Mouse (Mus musculus) cerebellum, adult 2 months (tissue): ENCODE results near the gene C1galt1.

Source experiments
- CTCF ChIP-seq: fragments of 200-500 bp; IDR thresholded peaks from 2 replicates; pipeline ENCODE4 v1.5.1; 2011; ENCODE audit warnings: low read depth, mild to moderate bottlenecking, control low read depth, low read length, moderate library complexity, borderline replicate concordance; ENCODE audit not compliant: insufficient read depth
- POLR2A ChIP-seq: fragments of 200-500 bp; IDR thresholded peaks from 2 replicates; pipeline ENCODE4 v1.6.1; 2011; ENCODE audit warnings: low read length, control low read depth, borderline replicate concordance; ENCODE audit not compliant: insufficient read depth

DNA sequence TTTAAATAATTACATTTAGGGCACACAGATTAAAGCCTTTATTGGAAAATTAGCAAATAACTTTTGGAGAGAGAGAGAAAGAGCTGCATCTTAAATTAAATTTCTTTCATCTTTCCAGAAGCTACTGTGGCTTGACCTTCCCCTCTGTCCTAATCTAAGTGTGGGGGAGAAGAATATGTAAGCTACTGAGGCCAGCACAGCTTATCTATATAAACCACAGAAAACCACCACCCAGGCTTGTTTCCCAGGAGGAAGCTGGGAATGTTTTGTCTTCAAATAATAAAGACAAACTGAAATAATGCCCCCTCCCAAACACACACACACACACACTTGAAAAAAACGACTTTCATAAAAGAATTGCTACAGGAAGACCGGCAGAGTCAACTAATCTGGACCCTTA is 30.5 kb upstream of the C1galt1 start:
- no peak for TF ChIP-seq CTCF
- TF ChIP-seq POLR2A = no peak
